9 mouse cellular contexts compared by ENCODE assay signal in the genomic region with DNA sequence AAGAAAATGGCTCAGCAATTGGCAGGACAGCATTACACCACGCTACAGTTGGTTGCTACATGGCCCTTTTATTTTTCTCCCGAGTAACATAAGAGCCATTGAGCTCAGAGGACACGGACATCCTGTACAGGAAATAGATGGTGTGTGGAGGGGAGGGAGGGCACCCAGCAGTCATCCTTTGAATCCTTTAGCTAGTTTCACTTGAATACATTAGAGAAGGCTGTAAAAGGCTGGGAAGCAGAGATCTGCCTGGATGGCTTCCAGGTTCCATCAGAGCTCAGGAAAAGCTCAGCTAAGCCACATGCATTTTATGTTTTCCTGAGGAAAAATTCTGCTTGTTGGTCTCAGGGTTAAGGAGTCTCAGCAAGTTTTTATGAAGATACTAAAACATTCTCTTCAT.
DNase-seq lines count a peak whose midpoint lies in the region; ATAC-seq lines count a peak whose summit lies in the region.
"Had no signal": no experiment of that assay in that cellular context is flagged by ENCODE, and none has a peak within 500 bp of the region (broad histone marks: within the 10 kb centered on the region; RNA-seq: fewer than 3 reads in every experiment).

No protein-coding gene starts in this region.

- no peak overlapping the region for H3K4me2 ChIP-seq in heart, embryonic 12.5 days
- no peak overlapping the region for H3K4me2 ChIP-seq in neural tube, embryonic 14.5 days (ENCODE audit: low read depth, low read length)
- H3K4me2 ChIP-seq: liver, embryonic 15.5 days had no signal

- no peak overlapping the region for H3K4me3 ChIP-seq in heart, embryonic 12.5 days
- H3K4me3 ChIP-seq in neural tube, embryonic 14.5 days (ENCODE audit: low read depth, low read length), result no peak overlapping the region
- H3K4me3 ChIP-seq: liver, embryonic 15.5 days had no signal

- H3K9me3 ChIP-seq in heart, embryonic 12.5 days (replicated peaks), result no peaks in the 10 kb centered on the region
- H3K9me3 ChIP-seq in neural tube, embryonic 14.5 days (ENCODE audit: control insufficient read depth, low read length), result no peaks in the 10 kb centered on the region
- H3K9me3 ChIP-seq: liver, embryonic 15.5 days had no signal

- no peak for ATAC-seq in heart, embryonic 12.5 days (ENCODE audit: insufficient number of reproducible peaks, low FRiP score)
- peak; percentile 91 for ATAC-seq in neural tube, embryonic 14.5 days (ENCODE audit: low read depth)
- no peak for ATAC-seq in erythroid progenitor cell, adult 5-6 weeks (replicated peaks; ENCODE audit: low FRiP score, poor library complexity, severe bottlenecking)
- no peak for ATAC-seq in erythroblast, adult 5-6 weeks (replicated peaks; ENCODE audit: low FRiP score, poor library complexity, severe bottlenecking)

- H3K27ac ChIP-seq in heart, embryonic 12.5 days (ENCODE audit: poor library complexity, severe bottlenecking), result no peak overlapping the region
- no peak overlapping the region for H3K27ac ChIP-seq in neural tube, embryonic 14.5 days (ENCODE audit: low read depth, low read length)
- H3K27ac ChIP-seq: liver, embryonic 15.5 days had no signal

- peaks cover 4% of the 10 kb centered on the region; the same call in 1 of the 2 replicates for H3K4me1 ChIP-seq in heart, embryonic 12.5 days (replicated peaks)
- H3K4me1 ChIP-seq in neural tube, embryonic 14.5 days (ENCODE audit: control insufficient read depth, insufficient read depth, low read length), result peaks cover 5% of the 10 kb centered on the region; the same call in 1 of the 2 replicates
- H3K4me1 ChIP-seq: liver, embryonic 15.5 days had no signal

- no peaks in the 10 kb centered on the region for H3K27me3 ChIP-seq in heart, embryonic 12.5 days (replicated peaks)
- no peaks in the 10 kb centered on the region for H3K27me3 ChIP-seq in neural tube, embryonic 14.5 days (ENCODE audit: control insufficient read depth, insufficient read depth, low read length)
- H3K27me3 ChIP-seq: liver, embryonic 15.5 days had no signal

- WGBS in heart, embryonic 12.5 days, result 52% methylated on average over 3 of the region's 3 CpGs
- WGBS in neural tube, embryonic 14.5 days, result 16% methylated on average over 3 of the region's 3 CpGs

- peak; percentile 5 to 10 for DNase-seq in heart, adult 9 months (ENCODE audit: low spot score in 2 of 2)
- peak; percentile 59 for DNase-seq in CD4-positive, CD25-positive, alpha-beta regulatory T cell, adult 2 months (ENCODE audit: low read depth, low spot score)
- DNase-seq in cerebellum, adult 11-12 months, result peak; percentile 32
- DNase-seq in kidney, adult 8-10 months, result peak; percentile 42 to 48

- no peaks in the 10 kb centered on the region for H3K36me3 ChIP-seq in heart, embryonic 12.5 days
- no peaks in the 10 kb centered on the region for H3K36me3 ChIP-seq in neural tube, embryonic 14.5 days (ENCODE audit: control insufficient read depth, insufficient read depth, low read length)
- H3K36me3 ChIP-seq: liver, embryonic 15.5 days had no signal

- H3K9ac ChIP-seq in heart, embryonic 12.5 days, result no peak overlapping the region
- no peak overlapping the region for H3K9ac ChIP-seq in neural tube, embryonic 14.5 days (replicated peaks; ENCODE audit: low read depth, low read length)
- H3K9ac ChIP-seq: liver, embryonic 15.5 days had no signal

Comparison
In these comparisons a context has a peak if more than half of its experiments do, and no peak if none do; other contexts are left out.
1. DNase-seq: peak in every context shown above with its lines; median percentile 59 in CD4-positive, CD25-positive, alpha-beta regulatory T cell, adult 2 months; 45 in kidney, adult 8-10 months; 32 in cerebellum, adult 11-12 months; 8 in heart, adult 9 months.